Mouse (Mus musculus): ENCODE measurements around the gene Pfkfb1.

The Pfkfb1 gene

DNA sequence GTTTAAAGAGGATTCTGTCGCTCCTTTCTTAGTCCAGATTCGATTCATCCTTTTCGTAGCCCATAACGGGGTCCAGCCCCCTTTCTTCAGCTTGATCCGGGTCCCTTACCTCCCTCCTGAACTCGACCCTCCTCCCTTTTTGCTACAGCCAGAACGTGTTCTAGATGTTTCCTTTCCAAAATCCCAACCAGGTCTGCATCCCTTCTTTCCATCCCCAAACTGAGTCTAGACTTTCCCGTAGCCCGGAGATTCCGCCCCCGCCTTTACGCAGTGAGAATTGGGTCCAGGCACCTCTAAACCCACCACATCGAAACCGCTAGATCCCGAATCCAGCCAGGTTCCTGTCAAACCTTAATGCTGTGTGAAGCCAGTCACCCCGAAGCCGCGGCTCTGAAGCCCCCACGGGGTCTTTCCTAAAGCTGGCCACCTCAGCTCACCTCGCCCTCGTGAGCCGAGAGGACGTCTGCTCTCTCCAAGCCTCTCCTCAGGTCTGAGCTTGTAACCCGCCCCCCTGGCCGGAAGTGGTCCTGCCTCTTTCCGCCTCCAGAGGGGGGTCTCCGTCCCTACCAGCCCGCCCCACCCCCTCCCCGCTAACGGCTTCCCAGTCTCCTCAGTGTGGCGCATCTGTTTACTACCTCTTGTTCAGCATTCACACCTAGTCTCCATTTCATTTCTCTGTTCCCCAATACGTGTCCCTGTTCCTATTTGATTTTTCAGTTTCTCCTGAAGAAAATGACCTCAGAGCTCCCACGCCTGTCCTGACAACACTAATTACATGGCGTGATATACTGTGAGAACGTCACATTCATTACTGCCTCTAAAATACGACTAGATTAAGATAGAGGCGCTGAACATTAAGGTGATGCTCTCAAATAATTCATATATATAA lies 69.1 kb downstream of the Pfkfb1 start, which contains the start of gene Tro:
TSS of gene Tro (minus strand) at position 676 of the 889 bp plus-strand sequence.
- POLR2A ChIA-PET, result interaction anchor here in 3 of 4 experiments (0.9 to 2.0 kb wide), 7 partner anchors 9 to 299 kb away, joined by 3 to 10 read pairs (median 4); partner anchors contain the start of gene Pfkfb1 (in 3 of the 3)
- CTCF ChIA-PET, result no interaction called here

DNA sequence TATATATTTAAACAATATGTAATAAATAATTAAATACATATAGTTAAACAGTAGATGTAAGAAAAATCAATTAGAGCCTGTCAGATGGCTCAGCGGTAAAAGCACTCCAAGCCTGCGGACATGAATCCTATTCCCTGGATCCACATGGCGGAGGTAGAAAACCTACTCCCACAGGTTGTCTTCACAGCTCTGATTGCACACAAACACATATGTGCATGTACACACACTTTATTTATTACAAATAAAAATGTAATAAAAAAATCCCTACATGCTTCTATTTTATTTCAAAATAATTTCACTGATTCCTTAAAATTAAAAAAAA lies 69.7 kb downstream of the Pfkfb1 start:
- ChIA-PET POLR2A (interaction anchor here in 2 of 4 experiments (0.9 to 2.0 kb wide), 5 partner anchors 9 to 155 kb away, joined by 3 to 10 read pairs (median 7); partner anchors contain the start of gene Pfkfb1 (in 2 of the 2)), CTCF (no interaction called here)

GRCm38 (mm10) chrX:150662809-150663208 lies 74.8 kb downstream of the Pfkfb1 start:
- CTCF ChIA-PET, result no interaction called here
- POLR2A ChIA-PET, result no interaction called here

DNA sequence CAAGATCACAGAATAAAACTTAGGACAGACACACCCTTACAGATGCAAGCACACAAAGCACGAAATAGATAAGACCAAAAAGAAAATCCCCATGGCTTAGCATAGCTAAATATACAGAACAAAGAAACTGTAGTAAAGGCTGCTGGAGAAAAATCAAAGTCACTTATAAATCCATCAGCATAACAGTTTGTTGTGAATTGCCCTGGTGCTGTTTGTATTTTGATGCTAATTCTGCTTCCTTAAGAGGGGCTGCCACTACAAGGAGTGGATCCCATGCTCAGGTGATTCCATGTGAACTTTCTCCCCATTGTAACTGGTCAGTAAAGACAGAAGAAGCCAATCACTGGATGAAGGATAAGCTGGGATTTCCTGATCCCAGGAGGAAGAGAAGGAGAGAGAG lies 89.5 kb downstream of the Pfkfb1 start:
- CTCF ChIA-PET, result no interaction called here
- POLR2A ChIA-PET, result interaction anchor here in 1 of 4 experiments (0.6 to 1.1 kb wide), 2 partner anchors 150 to 279 kb away, joined by 3 read pairs; no protein-coding TSS in a partner anchor

All from embryonic stem cell, embryonic (primary cell).